Mouse (Mus musculus) hindbrain, postnatal 0 days (tissue): ENCODE measurements at regions not wholly inside any gene's neighbourhood (a gene's known extent, or its start where the extent isn't known, plus 50 kb on each side); places are given as distances from the start of the nearest gene placed in this dataset.

Source experiments
- ATAC-seq: fragments of 200-750 bp; cut with Nextera tagmentation; 2 replicates; pipeline ENCODE4 v1.8.0; 2017; ENCODE audit warnings: mild to moderate bottlenecking, moderate TSS enrichment, moderate library complexity
- DNase-seq: peaks from one replicate; pipeline ENCODE4 v3.0.0-alpha.2; 2015; ENCODE audit warnings: low spot score
- H3K27ac ChIP-seq: fragments of 300-500 bp; sonication (generic); 2 replicates; pipeline ENCODE4 v1.5.1; 2014; ENCODE audit warnings: mild to moderate bottlenecking
- H3K27me3 ChIP-seq: fragments of 300-500 bp; sonication (generic); 2 replicates; pipeline ENCODE4 v1.6.1; 2014; ENCODE audit warnings: low read length, mixed read lengths; ENCODE audit not compliant: insufficient read depth
- H3K36me3 ChIP-seq: fragments of 300-500 bp; sonication (generic); 2 replicates; pipeline ENCODE4 v1.6.1; 2014; ENCODE audit warnings: low read length, mixed read lengths; ENCODE audit not compliant: insufficient read depth
- H3K4me1 ChIP-seq: fragments of 300-500 bp; sonication (generic); 2 replicates; pipeline ENCODE4 v1.6.1; 2014; ENCODE audit warnings: antibody characterized with exemption, low read length, mixed read lengths; ENCODE audit not compliant: insufficient read depth
- H3K4me2 ChIP-seq: fragments of 300-500 bp; sonication (generic); 2 replicates; pipeline ENCODE4 v1.6.1; 2014; ENCODE audit warnings: low read depth, mild to moderate bottlenecking, low read length, moderate library complexity, mixed read lengths
- H3K4me3 ChIP-seq: fragments of 300-500 bp; sonication (generic); 2 replicates; pipeline ENCODE4 v1.5.1; 2014; ENCODE audit warnings: low read length
- H3K9ac ChIP-seq: fragments of 300-500 bp; sonication (generic); replicated peaks from 2 replicates; pipeline ENCODE4 v1.6.1; 2014; ENCODE audit warnings: mild to moderate bottlenecking, low read length, moderate library complexity, mixed read lengths
- H3K9me3 ChIP-seq: fragments of 300-500 bp; sonication (generic); 2 replicates; pipeline ENCODE4 v1.6.1; 2016; ENCODE audit warnings: low read length, mixed read lengths
- CTCF ChIP-seq: IDR thresholded peaks from 2 replicates; pipeline ENCODE4 v1.5.1; 2016; ENCODE audit warnings: antibody characterized with exemption, control low read depth, low read depth
- WGBS: fragments of 180-500 bp; shearing (Covaris S2); extraction: QIAGEN DNeasy Blood & Tissue Kit; methylation state at CpG from one replicate; pipeline ENCODE4 v1.1.7; 2014; 5-methylcytosine and 5-hydroxymethylcytosine counted together

DNA sequence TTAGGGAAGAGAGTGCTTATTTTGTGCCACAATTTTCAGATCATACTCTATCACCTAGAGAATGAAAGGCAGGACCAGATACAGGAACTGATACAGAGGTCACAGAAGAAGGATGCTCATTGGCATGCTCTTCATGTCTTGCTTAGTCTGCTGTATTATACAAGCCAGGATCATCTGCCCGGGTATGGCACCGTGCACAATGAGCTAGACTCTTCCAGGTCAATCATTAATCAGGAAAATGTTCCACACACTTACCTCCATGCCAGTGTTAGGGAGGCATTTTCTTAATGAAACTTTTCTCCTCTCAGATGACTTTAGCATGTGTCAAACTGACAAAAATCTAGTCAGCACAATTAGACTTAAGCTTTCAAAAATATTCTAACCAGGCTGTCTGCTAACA, 502.7 kb upstream of the Adamts5 start:
- Histone ChIP-seq H3K27ac (no peak overlapping the region), H3K4me2 (no peak overlapping the region), H3K36me3 (no peaks in the 10 kb centered on the region), H3K27me3 (no peaks in the 10 kb centered on the region), H3K9ac (no peak overlapping the region), H3K4me1 (no peaks in the 10 kb centered on the region), H3K9me3 (no peaks in the 10 kb centered on the region), H3K4me3 (no peak overlapping the region)
- WGBS, result 82% methylated on average over 2 of the region's 2 CpGs
- no peak for TF ChIP-seq CTCF
- ATAC-seq (no peak), DNase-seq (no peak)

DNA sequence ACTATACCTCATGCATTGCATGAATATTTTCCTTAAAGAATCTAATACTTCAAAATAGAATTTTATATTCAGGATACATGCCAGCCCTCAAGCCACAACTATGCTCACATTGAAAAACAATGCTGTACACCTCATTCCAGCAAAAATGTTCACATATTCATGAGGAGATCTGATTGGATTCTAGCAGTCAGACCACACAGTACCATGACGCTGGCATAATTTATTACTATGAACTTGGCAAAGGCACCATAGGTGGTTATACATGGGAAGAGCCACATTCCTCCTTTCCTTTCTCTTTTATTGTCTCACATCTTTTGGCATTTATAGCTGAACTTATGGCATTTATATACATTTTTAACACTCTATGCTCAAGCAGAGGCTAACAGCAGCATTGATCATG, 499.8 kb upstream of the Adamts5 start:
- ATAC-seq (no peak), DNase-seq (no peak)
- H3K9ac ChIP-seq, result no peak overlapping the region
- no peaks in the 10 kb centered on the region for H3K36me3 ChIP-seq
- H3K9me3 ChIP-seq, result no peaks in the 10 kb centered on the region
- H3K4me2 ChIP-seq, result no peak overlapping the region
- 50% methylated on average over 1 of the region's 1 CpGs for WGBS
- no peak overlapping the region for H3K27ac ChIP-seq
- no peak for TF ChIP-seq CTCF
- no peak overlapping the region for H3K4me3 ChIP-seq
- no peaks in the 10 kb centered on the region for H3K27me3 ChIP-seq
- H3K4me1 ChIP-seq, result no peaks in the 10 kb centered on the region

DNA sequence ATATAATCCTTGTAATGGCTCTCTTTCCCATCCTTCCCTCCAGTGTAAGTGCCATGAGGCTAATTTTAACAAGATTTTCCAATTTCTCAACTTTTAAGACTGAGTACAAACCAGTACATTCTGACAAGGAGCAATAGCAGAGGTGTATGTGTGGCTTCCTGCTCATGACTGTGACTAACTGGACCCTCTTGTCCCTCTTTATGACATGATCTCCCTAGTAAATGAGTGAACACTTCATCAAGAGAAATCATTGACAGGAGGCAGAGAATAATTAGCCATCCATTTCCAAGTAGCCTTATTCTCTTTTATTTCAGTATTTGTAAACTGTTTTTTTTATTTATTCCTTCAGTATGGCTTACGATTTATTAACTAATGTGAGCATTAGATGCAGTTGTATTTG, 497.7 kb upstream of the Adamts5 start:
- WGBS, result 98% methylated on average over 1 of the region's 1 CpGs
- DNase-seq, result no peak
- no peak for TF ChIP-seq CTCF

DNA sequence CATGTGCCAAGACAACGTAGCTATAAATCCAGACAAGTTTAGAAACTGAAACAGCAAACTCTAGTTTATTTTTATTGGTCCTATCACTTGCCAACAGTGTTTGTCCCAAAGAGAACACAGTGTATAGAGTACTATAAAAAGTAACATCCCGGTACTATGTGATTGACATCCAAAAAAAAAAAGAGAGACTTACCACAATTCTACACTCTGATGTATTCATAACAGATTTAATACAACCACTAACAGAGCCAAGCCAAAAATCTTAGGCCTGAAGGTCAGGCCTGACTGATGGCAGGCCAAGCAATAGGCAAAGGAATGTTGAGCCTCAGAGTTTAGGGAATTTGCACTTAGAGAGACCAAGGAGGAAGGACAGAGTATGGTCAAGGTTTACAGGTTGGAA, 495.9 kb upstream of the Adamts5 start:
- H3K36me3 ChIP-seq, result no peaks in the 10 kb centered on the region
- DNase-seq, result no peak
- no peak for TF ChIP-seq CTCF
- H3K9me3 ChIP-seq, result no peaks in the 10 kb centered on the region
- H3K9ac ChIP-seq, result no peak overlapping the region
- 86% methylated on average over 2 of the region's 2 CpGs for WGBS
- no peak for ATAC-seq
- H3K4me1 ChIP-seq, result no peaks in the 10 kb centered on the region
- H3K27me3 ChIP-seq, result no peaks in the 10 kb centered on the region
- no peak overlapping the region for H3K4me2 ChIP-seq
- no peak overlapping the region for H3K4me3 ChIP-seq
- no peak overlapping the region for H3K27ac ChIP-seq

More for the DNA sequence above, 497.7 kb upstream of the Adamts5 start:
- Histone ChIP-seq H3K36me3 (no peaks in the 10 kb centered on the region), H3K4me1 (no peaks in the 10 kb centered on the region), H3K27ac (no peak overlapping the region), H3K9ac (no peak overlapping the region), H3K27me3 (no peaks in the 10 kb centered on the region), H3K4me2 (no peak overlapping the region), H3K4me3 (no peak overlapping the region), H3K9me3 (no peaks in the 10 kb centered on the region)
- ATAC-seq, result no peak

DNA sequence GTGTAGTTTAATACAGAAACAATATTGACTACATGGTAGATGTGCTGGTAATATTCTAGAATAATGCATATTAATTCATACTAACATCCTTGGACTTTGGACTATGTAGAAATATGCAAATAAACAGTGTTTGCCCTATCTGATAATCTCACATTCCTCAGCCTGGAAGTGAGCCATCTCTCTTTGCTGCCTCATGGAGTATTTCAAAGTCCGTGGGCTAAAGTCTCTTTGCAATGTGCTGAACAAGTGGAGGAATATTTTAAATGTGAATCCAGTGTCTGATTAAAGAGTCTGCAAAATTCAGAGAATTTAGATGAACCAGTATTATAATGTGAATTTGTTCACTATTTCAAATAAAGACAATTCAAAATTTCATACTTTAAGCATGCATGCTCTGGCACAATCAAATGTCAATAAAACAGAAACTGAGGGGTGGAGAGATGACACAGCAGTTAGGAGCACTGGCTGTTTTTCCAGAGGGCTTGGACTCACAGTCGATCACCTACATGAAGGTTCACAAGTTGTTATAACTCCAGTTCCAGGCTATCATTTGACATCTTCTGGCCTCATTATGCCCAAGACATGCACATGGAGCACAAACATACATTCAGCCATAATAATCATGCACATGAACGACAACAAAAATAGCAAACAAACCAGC, 487.6 kb upstream of the Adamts5 start:
- whole genome bisulfite sequencing, result 75% methylated on average over 3 of the region's 3 CpGs
- Histone ChIP-seq H3K4me2 (no peak overlapping the region), H3K27ac (no peak overlapping the region), H3K4me3 (no peak overlapping the region), H3K9me3 (no peaks in the 10 kb centered on the region), H3K4me1 (no peaks in the 10 kb centered on the region), H3K27me3 (no peaks in the 10 kb centered on the region), H3K36me3 (no peaks in the 10 kb centered on the region), H3K9ac (no peak overlapping the region)
- TF ChIP-seq CTCF, result no peak
- no peak for ATAC-seq
- no peak for DNase-seq

DNA sequence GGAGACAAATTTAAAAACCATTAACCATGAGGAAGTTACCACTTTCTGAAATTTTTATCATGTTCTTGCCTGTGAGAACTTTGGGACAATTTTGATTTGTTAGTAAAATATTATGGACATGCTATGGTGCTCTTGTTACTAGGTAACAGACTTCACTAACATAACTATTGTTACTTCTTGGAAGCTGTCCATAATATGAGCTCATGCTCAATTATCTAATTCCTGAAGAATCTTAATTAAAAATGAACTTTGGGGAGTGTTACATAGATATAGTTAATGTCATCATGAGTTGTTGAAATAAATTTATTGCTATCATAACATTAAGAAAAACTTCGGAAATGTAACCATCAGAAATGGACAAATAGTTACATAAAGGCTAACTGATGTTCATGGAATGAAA, 486.5 kb upstream of the Adamts5 start:
- no peak for TF ChIP-seq CTCF
- Histone ChIP-seq H3K36me3 (no peaks in the 10 kb centered on the region), H3K4me3 (no peak overlapping the region), H3K27me3 (no peaks in the 10 kb centered on the region), H3K9me3 (no peaks in the 10 kb centered on the region), H3K4me2 (no peak overlapping the region), H3K9ac (no peak overlapping the region), H3K4me1 (no peaks in the 10 kb centered on the region), H3K27ac (no peak overlapping the region)
- no peak for DNase-seq
- 87% methylated on average over 1 of the region's 1 CpGs for WGBS
- ATAC-seq, result no peak

DNA sequence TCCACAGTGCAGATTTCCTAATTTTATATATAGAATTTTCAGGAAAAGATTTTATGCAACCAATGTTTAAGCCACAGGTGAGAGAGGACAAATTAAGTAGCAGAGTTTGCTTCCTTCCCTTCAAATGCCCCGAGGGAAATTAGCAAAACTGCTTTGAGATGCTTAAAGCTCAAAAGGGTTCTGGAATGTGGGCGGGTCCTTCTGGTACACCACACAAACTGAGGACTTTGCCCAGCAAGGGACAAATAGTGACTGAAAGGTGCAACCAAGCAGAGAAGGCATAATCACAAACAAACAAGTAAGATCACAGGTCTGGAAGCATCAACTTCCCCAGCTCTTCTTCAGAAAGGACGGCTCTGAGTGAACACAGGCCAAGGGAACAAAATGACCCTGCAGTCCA, 476.4 kb upstream of the Adamts5 start:
- no peaks in the 10 kb centered on the region for H3K27me3 ChIP-seq
- no peak overlapping the region for H3K9ac ChIP-seq
- WGBS, result 28% methylated on average over 3 of the region's 3 CpGs
- no peak overlapping the region for H3K4me2 ChIP-seq
- no peaks in the 10 kb centered on the region for H3K9me3 ChIP-seq
- no peaks in the 10 kb centered on the region for H3K36me3 ChIP-seq
- DNase-seq, result no peak
- no peak for ATAC-seq
- TF ChIP-seq CTCF, result no peak
- no peak overlapping the region for H3K27ac ChIP-seq
- H3K4me1 ChIP-seq, result no peaks in the 10 kb centered on the region
- H3K4me3 ChIP-seq, result no peak overlapping the region
